Mouse (Mus musculus) lung, adult 2 months (tissue): ENCODE measurements around the gene Orai1.

Experiments used
- CTCF ChIP-seq: fragments of 200-500 bp; IDR thresholded peaks from 2 replicates; pipeline ENCODE4 v1.5.1; 2011; ENCODE audit warnings: mild to moderate bottlenecking, low read length, control low read depth; ENCODE audit not compliant: insufficient read depth
- POLR2A ChIP-seq: fragments of 200-500 bp; IDR thresholded peaks from 2 replicates; pipeline ENCODE4 v1.6.1; 2011; ENCODE audit warnings: low read depth, mild to moderate bottlenecking, control low read depth, low read length, borderline replicate concordance; ENCODE audit errors: extremely low read depth

- no peak for TF ChIP-seq CTCF
- no peak for TF ChIP-seq POLR2A
These were observed 64.7 kb downstream of the Orai1 start for GRCm38 (mm10) chr5:123079568-123079967.
